ENCODE assay signal across 17 mouse cellular contexts in the genomic region with DNA sequence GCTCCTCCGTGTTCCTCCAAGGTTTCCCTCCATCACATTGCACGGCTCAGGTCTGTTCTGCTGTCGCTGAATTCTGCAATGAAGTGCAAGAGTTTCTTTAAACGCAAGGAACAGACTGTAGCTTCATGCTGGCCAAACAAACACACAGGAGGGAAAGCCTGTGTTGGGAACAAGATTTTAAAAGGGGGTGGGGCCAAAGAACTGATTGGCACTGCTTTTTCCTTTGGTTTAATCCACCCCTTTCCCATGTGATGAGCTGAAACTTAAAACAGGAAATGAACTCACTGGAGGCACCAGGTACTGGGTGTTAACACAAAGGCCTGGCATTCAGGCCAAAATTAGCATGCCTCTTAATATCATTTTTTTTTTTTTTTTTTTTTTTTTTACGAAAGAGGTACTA.
A peak's percentile ranks its signal among the peaks of the same experiment; 100 is the strongest.
DNase-seq lines count a peak whose midpoint lies in the region; ATAC-seq and TF ChIP-seq lines count a peak whose summit lies in the region.
"Had no signal": no experiment of that assay in that cellular context is flagged by ENCODE, and none has a peak within 500 bp of the region (broad histone marks: within the 10 kb centered on the region; RNA-seq: fewer than 3 reads in every experiment).

No protein-coding gene starts in this region.

- no peak for DNase-seq in liver, adult 2 months (ENCODE audit: extremely low read depth, low read depth, low spot score)
- DNase-seq in liver, postnatal 0 days = no peak
- peak; percentile 35 for DNase-seq in limb, embryonic 14.5 days (ENCODE audit: low spot score)
- DNase-seq in frontal cortex, postnatal 25 days (ENCODE audit: low spot score in 2 of 2) = no peak
- DNase-seq in urinary bladder, adult 2 months (ENCODE audit: low spot score) = no peak
- DNase-seq: adrenal gland, adult 2 months; cerebellum, adult 9-11 months; heart, adult 2 months; kidney, postnatal 10 days; lung, embryonic 14.5 days; right cerebral cortex, postnatal 25 days; thymus, adult 2 months had no signal

- peaks cover 12% of the 10 kb centered on the region; the same call in 1 of the 2 replicates for H3K36me3 ChIP-seq in forebrain, embryonic 15.5 days
- peaks cover 28% of the 10 kb centered on the region for H3K36me3 ChIP-seq in forebrain, embryonic 12.5 days (replicated peaks)
- peaks cover 3% of the 10 kb centered on the region; the same call in 1 of the 2 replicates for H3K36me3 ChIP-seq in liver, adult 2 months (ENCODE audit: control insufficient read depth, insufficient read depth, low read length)
- H3K36me3 ChIP-seq in liver, postnatal 0 days (replicated peaks; ENCODE audit: insufficient read depth, low read length) = 0 out of 2 replicates have a peak, but pooled peaks cover 5% of the 10 kb centered on the region
- peaks cover 46% of the 10 kb centered on the region for H3K36me3 ChIP-seq in embryonic facial prominence, embryonic 13.5 days
- H3K36me3 ChIP-seq in limb, embryonic 14.5 days (ENCODE audit: control insufficient read depth, insufficient read depth, low read length) = peaks cover 48% of the 10 kb centered on the region

- TF ChIP-seq EP300 in liver, postnatal 0 days (IDR thresholded peaks at IDR 0.05; ENCODE audit: low read depth) = no peak

- 83% methylated on average over 5 of the region's 5 CpGs for WGBS in forebrain, embryonic 15.5 days
- 81% methylated on average over 5 of the region's 5 CpGs for WGBS in forebrain, embryonic 12.5 days
- WGBS in liver, adult 2 months = 84% methylated on average over 5 of the region's 5 CpGs
- WGBS in liver, postnatal 0 days (ENCODE audit: insufficient replicate concordance) = 91% methylated on average over 5 of the region's 5 CpGs
- WGBS in embryonic facial prominence, embryonic 13.5 days = 58% methylated on average over 5 of the region's 5 CpGs
- 37% methylated on average over 5 of the region's 5 CpGs for WGBS in limb, embryonic 14.5 days

- H3K4me2 ChIP-seq in forebrain, embryonic 15.5 days (replicated peaks) = no peak overlapping the region
- no peak overlapping the region for H3K4me2 ChIP-seq in forebrain, embryonic 12.5 days
- H3K4me2 ChIP-seq in liver, postnatal 0 days (ENCODE audit: low read depth, low read length) = no peak overlapping the region
- no peak overlapping the region for H3K4me2 ChIP-seq in embryonic facial prominence, embryonic 13.5 days
- no peak overlapping the region for H3K4me2 ChIP-seq in limb, embryonic 14.5 days (replicated peaks; ENCODE audit: low read depth, low read length, severe bottlenecking)
- H3K4me2 ChIP-seq: hindbrain, embryonic 12.5 days; lung, embryonic 14.5 days had no signal

- 0 out of 2 replicates have a peak overlapping the region, but pooled peaks have one; percentile 9 for H3K27ac ChIP-seq in forebrain, embryonic 15.5 days (replicated peaks)
- no peak overlapping the region for H3K27ac ChIP-seq in forebrain, embryonic 12.5 days
- H3K27ac ChIP-seq in liver, adult 2 months (replicated peaks; ENCODE audit: insufficient read depth, low read depth, low read length) = peak overlapping the region; percentile 15; the same call in 1 of the 2 replicates
- no peak overlapping the region for H3K27ac ChIP-seq in liver, postnatal 0 days (ENCODE audit: low read depth)
- peak overlapping the region; percentile 87 for H3K27ac ChIP-seq in embryonic facial prominence, embryonic 13.5 days
- peak overlapping the region; percentile 81 for H3K27ac ChIP-seq in limb, embryonic 14.5 days (replicated peaks; ENCODE audit: low read depth, low read length)
- H3K27ac ChIP-seq: heart, adult 2 months; hindbrain, embryonic 12.5 days had no signal

- H3K27me3 ChIP-seq in forebrain, embryonic 15.5 days = no peaks in the 10 kb centered on the region
- no peaks in the 10 kb centered on the region for H3K27me3 ChIP-seq in forebrain, embryonic 12.5 days
- H3K27me3 ChIP-seq in liver, adult 2 months (ENCODE audit: control insufficient read depth, insufficient read depth, low read length) = no peaks in the 10 kb centered on the region
- no peaks in the 10 kb centered on the region for H3K27me3 ChIP-seq in liver, postnatal 0 days (ENCODE audit: insufficient read depth, low read length)
- H3K27me3 ChIP-seq in embryonic facial prominence, embryonic 13.5 days = no peaks in the 10 kb centered on the region
- H3K27me3 ChIP-seq in limb, embryonic 14.5 days (ENCODE audit: control insufficient read depth, insufficient read depth, low read length) = no peaks in the 10 kb centered on the region
- H3K27me3 ChIP-seq: hindbrain, embryonic 12.5 days had no signal

- no peak overlapping the region for H3K9ac ChIP-seq in forebrain, embryonic 15.5 days (replicated peaks)
- no peak overlapping the region for H3K9ac ChIP-seq in forebrain, embryonic 12.5 days
- H3K9ac ChIP-seq in liver, adult 2 months (ENCODE audit: low read depth, low read length) = no peak overlapping the region
- H3K9ac ChIP-seq in liver, postnatal 0 days (replicated peaks) = no peak overlapping the region
- H3K9ac ChIP-seq in embryonic facial prominence, embryonic 13.5 days = no peak overlapping the region
- H3K9ac ChIP-seq in limb, embryonic 14.5 days (ENCODE audit: low read depth, low read length, severe bottlenecking) = no peak overlapping the region
- H3K9ac ChIP-seq: hindbrain, embryonic 12.5 days; lung, embryonic 14.5 days had no signal

- no peak for ATAC-seq in forebrain, embryonic 15.5 days (replicated peaks)
- ATAC-seq in forebrain, embryonic 12.5 days (ENCODE audit: low FRiP score) = no peak
- no peak for ATAC-seq in liver, postnatal 0 days
- ATAC-seq in embryonic facial prominence, embryonic 13.5 days (ENCODE audit: insufficient number of reproducible peaks, insufficient read depth, low FRiP score, low TSS enrichment, low read depth) = no peak
- ATAC-seq in limb, embryonic 14.5 days (ENCODE audit: low FRiP score, low read depth) = no peak
- ATAC-seq: intestine, embryonic 16.5 days had no signal

- no peak for TF ChIP-seq POLR2A in liver, adult 2 months (IDR thresholded peaks at IDR 0.05; ENCODE audit: extremely low read depth, insufficient read depth, low read length)
- TF ChIP-seq POLR2A in limb, embryonic 14.5 days (IDR thresholded peaks at IDR 0.05; ENCODE audit: borderline replicate concordance, extremely low read depth, insufficient read depth, insufficient read length) = no peak

- no peaks in the 10 kb centered on the region for H3K9me3 ChIP-seq in forebrain, embryonic 15.5 days
- no peaks in the 10 kb centered on the region for H3K9me3 ChIP-seq in forebrain, embryonic 12.5 days
- no peaks in the 10 kb centered on the region for H3K9me3 ChIP-seq in liver, postnatal 0 days (ENCODE audit: low read length)
- H3K9me3 ChIP-seq in embryonic facial prominence, embryonic 13.5 days = no peaks in the 10 kb centered on the region
- no peaks in the 10 kb centered on the region for H3K9me3 ChIP-seq in limb, embryonic 14.5 days (ENCODE audit: control insufficient read depth, low read length)
- H3K9me3 ChIP-seq: hindbrain, embryonic 12.5 days had no signal

- no peaks in the 10 kb centered on the region; the same call in 1 of the 2 replicates for H3K4me1 ChIP-seq in forebrain, embryonic 15.5 days
- peaks cover 14% of the 10 kb centered on the region; the same call in 1 of the 2 replicates for H3K4me1 ChIP-seq in forebrain, embryonic 12.5 days
- peaks cover 11% of the 10 kb centered on the region; the same call in 1 of the 2 replicates for H3K4me1 ChIP-seq in liver, adult 2 months (ENCODE audit: control insufficient read depth, insufficient read depth, low read length)
- peaks cover 17% of the 10 kb centered on the region for H3K4me1 ChIP-seq in liver, postnatal 0 days (ENCODE audit: insufficient read depth)
- peaks cover 50% of the 10 kb centered on the region for H3K4me1 ChIP-seq in embryonic facial prominence, embryonic 13.5 days
- peaks cover 41% of the 10 kb centered on the region for H3K4me1 ChIP-seq in limb, embryonic 14.5 days (ENCODE audit: control insufficient read depth, insufficient read depth, low read length)

- H3K4me3 ChIP-seq in forebrain, embryonic 15.5 days = no peak overlapping the region
- H3K4me3 ChIP-seq in forebrain, embryonic 12.5 days (replicated peaks) = no peak overlapping the region
- no peak overlapping the region for H3K4me3 ChIP-seq in liver, adult 2 months (ENCODE audit: insufficient read depth, low read depth, low read length)
- H3K4me3 ChIP-seq in liver, postnatal 0 days (ENCODE audit: low read depth, low read length) = no peak overlapping the region
- H3K4me3 ChIP-seq in embryonic facial prominence, embryonic 13.5 days = no peak overlapping the region
- no peak overlapping the region for H3K4me3 ChIP-seq in limb, embryonic 14.5 days (replicated peaks; ENCODE audit: low read length)
- H3K4me3 ChIP-seq: heart, adult 2 months; hindbrain, embryonic 12.5 days had no signal

- H3K79me2 ChIP-seq in liver, adult 2 months (ENCODE audit: control insufficient read depth, insufficient read depth, low read length) = no peaks in the 10 kb centered on the region

- TF ChIP-seq CTCF in liver, adult 2 months (IDR thresholded peaks at IDR 0.05; ENCODE audit: low read depth, low read length) = no peak
- no peak for TF ChIP-seq CTCF in liver, postnatal 0 days (IDR thresholded peaks at IDR 0.05; ENCODE audit: low read depth)

Comparison
In these comparisons a context has a peak if more than half of its experiments do, and no peak if none do; other contexts are left out.
1. H3K27ac ChIP-seq: peak in forebrain, embryonic 15.5 days (single experiment), liver, adult 2 months (single experiment), embryonic facial prominence, embryonic 13.5 days (single experiment) and limb, embryonic 14.5 days (single experiment); none in forebrain, embryonic 12.5 days (single experiment) and liver, postnatal 0 days (single experiment).